Mouse (Mus musculus) B cell, adult 2 months (primary cell): ENCODE results near the gene Bri3.
A peak's percentile ranks its signal among the peaks of the same experiment; 100 is the strongest.
"Not testable (repeated sequence)": the region's sequence is repeated elsewhere in the genome, so short reads cannot be mapped to it uniquely, and the experiment has no call there.

Experiments used
- DNase-seq, 2 experiments: peaks; one replicate each; pipeline ENCODE4 v3.0.0; 2022

Bri3 gene

GRCm38 (mm10) chr5:144308929-144309328, 64.7 kb downstream of the Bri3 start:
- no peak for DNase-seq

DNA sequence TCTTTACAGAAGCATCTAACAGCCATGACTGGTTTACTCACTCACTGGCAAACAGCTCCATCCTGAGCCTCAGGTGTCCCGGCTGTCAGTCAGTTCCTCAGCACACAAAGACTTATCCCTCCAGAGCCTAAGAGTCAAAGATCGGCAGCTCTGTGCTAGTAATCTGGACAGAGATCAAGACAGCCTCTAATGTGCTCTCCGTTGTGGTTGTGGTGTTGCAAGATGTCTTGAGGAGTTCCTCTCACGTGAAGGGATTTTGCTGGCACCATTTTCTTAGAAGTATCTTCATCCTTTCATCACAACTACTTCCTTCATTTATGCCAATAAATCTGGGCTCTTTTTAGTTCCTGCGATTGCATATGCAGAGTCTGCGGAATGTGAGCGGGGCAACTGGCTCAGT, 67.9 kb downstream of the Bri3 start:
- no peak for DNase-seq

DNA sequence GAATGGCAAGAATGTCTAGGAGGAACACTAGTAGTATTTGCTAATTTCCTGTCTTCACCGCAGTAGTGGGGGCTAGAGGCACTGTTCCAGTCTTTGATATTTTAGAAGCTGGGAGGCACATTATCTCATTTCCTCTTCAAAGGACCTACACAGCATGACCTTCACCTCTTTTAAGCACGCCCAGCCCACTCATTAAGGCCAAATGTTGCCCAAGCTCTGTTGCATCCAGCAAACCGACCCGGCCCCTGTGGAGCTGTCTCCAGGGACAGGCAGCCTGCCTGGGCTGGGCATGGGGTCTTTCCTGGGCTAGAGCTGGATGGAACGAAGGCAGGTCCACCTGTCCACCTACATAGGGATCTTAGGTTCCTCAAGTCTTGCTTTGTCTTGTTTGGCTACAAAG, 69.1 kb downstream of the Bri3 start:
- DNase-seq, result peak in 1 of 2 experiments; percentile 7

DNA sequence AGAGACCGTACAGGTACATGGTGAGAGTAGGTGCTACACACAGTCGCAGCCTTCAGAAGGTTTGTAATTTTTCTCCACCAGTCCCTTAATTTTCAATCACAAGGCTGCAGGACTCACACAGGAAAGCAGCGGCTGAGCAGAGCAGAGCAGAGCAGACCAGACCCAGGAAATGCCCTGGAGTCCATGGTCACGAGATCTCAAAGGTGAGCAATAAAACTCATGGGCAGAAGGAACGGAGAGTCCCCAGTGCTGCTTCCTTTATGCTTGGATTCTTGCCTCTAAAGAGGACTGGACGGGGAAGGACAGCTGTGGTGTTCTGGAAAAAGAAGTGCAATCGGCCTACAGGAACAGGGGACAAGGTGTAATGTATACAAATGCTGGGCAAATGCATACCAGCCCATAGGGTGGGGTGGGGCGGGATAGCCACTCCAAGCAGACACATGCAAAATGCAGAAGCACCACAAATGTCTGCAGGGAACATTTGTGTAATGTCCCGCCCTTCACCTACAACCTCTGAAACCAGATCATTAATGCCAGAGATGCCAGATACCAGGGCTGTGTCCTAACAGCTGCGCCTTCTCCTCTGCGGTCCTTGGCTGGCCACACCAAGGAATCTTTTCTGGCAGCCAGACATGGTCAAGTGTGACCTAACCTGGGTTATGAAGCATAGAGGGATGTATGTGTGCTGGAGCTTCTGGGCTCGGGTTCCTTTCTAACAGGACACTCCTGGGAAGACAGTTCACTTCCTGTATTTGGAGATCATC, 70.7 kb downstream of the Bri3 start:
- DNase-seq, result no peak

DNA sequence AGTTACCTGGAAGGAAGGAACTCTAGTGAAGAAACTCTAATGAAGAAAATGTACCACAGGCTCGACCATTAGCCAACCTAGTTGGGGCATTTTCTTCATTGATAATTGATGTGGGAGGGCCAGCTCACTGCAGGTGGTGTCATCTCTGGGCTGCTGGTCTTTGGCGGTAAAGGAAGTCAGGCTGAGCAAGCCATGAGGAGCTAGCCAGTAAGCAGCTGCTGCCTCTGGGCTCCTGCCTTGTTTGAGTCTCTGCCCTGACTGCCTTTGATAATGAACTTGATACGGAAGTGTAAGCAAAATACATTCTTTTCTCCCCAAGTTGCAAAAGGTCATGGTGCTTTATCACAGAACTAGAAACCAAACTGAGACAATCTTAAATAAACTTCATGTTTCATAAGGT, 72.2 kb downstream of the Bri3 start:
- no peak for DNase-seq

DNA sequence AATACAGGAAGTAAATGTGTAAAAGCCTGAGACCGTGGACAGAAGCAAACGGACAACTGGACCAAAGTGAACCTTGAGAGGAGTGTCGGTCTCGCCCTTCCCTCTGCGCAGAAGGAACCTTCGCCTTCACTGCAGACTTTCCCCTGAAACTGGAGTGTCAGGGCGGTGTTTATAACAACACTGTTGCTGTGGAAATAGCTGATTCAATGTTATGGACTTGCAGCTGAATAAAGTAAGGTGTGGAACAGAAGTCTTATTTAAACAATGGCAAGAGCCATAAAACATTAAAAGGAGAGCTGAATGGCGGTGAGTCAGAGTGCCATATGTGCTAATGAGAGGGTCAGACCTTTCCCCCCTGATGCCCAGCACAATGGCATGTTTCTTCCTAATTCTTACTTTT, 73.2 kb downstream of the Bri3 start:
- no peak for DNase-seq

GRCm38 (mm10) chr5:144318286-144318685, 74.0 kb downstream of the Bri3 start:
- no peak for DNase-seq

DNA sequence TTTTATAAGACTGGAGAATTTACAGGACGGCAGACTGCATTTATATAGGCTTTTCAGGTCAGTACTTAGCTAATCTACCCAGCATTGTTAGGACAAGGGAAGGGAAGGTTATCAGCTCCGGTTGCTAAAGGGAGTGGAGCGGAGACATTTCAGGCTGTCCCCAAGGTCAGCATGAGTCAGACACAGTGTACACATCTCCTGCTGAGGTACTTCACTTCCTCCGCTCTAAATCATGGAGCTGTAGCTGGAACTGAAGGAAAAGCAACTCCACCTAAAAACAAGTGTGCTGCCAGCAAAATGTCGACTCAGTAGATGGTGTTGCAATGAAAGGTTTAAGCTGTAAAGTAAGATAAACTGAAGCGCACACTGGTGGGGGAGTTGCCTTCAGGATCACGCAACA, 77.4 kb downstream of the Bri3 start:
- no peak for DNase-seq

GRCm38 (mm10) chr5:144322717-144323116, 78.5 kb downstream of the Bri3 start:
- DNase-seq, result no peak

GRCm38 (mm10) chr5:144334010-144334409, 89.8 kb downstream of the Bri3 start:
- no peak for DNase-seq

DNA sequence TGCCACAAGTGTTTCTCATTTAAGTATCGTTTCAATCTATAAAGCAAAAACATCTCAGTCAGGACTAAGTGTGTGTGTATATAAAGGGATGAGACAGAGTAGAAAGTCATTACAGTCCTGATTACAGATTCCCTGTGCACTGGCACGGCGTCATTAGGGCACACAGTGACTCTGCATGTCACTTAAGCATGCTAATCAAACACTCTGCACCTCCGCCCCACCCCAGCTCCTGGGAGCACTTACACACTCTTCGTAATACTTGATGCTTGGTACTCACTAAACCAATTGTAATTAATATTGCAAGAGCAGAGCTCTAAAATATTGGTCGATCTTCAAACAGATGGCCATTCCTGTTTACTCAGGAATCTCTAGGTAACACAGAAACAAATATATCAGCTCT, 91.1 kb downstream of the Bri3 start:
- DNase-seq, result not testable (repeated sequence)

GRCm38 (mm10) chr5:144338787-144339186, 94.5 kb downstream of the Bri3 start:
- no peak for DNase-seq

DNA sequence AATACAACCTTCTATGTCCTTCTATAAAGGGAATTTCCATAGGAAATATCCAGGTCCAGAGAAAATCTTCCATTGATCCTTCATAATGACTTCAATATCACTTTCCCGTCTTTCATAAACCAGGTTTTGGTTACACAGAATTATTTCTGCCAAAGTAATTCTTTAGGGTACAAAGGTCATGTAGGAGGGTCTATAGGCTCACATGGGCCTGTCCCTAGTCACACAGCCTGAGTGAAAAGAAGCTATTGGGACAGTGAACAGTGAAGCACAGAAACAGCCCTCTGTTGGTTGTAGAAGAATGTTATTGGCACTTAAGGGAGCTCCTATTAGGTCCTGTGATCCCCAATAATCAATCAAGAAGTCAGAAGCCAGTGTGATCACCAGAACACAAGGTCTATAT, 96.8 kb downstream of the Bri3 start:
- no peak for DNase-seq

- DNase-seq, result peak in 1 of 2 experiments; percentile 9
Observed at GRCm38 (mm10) chr5:144344592-144344991, 100.4 kb downstream of the Bri3 start.

- DNase-seq, result no peak
Observed at GRCm38 (mm10) chr5:144351185-144351584, 106.9 kb downstream of the Bri3 start.

DNA sequence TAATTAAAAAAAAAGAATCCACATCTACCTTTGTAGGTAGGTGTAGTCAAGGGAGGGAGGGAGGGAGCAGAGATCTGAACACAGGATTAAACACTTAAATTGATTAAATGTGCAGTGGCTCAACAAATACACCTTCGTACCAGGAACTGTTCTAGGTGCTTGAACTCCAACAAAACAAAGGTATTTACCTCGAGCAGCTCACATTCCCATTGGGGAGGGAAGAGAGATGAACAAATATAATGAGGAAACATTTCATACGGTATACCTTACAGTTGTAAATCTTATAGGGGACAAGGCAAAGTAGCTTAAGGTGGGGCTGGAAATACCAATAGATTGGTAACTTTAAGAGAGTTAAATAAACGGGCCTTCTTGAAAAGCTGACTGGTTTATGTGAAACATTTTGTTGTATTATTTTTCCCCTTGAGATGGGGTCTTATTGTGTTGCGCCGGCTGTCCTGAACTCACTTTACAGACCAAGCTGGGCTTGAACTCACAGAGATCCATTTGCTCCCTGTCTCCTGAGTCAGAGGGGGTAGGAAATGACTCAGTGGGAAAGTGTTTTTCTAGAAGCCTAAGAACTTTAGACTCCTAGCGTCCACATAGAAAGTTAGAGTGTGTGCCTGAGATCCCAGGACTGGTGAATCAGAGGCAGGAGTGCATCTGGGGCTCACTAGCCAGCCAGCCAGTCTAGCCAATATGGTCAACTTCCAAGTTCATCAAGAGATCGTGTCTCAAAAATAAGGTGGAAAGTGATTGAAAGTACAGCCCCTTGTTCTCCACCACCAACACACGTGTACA, 108.2 kb downstream of the Bri3 start:
- no peak for DNase-seq

GRCm38 (mm10) chr5:144356776-144357455, 112.7 kb downstream of the Bri3 start:
- no peak for DNase-seq

- no peak for DNase-seq
Observed at GRCm38 (mm10) chr5:144357551-144357880, 113.3 kb downstream of the Bri3 start.

- peak; percentile 90 to 91 for DNase-seq
Observed at GRCm38 (mm10) chr5:144357881-144358591, 113.8 kb downstream of the Bri3 start, which contains the start of gene Baiap2l1. Gene Baiap2l1 (minus strand): TSS chr5:144358112.

GRCm38 (mm10) chr5:144358592-144358917, 114.3 kb downstream of the Bri3 start:
- DNase-seq, result no peak

DNA sequence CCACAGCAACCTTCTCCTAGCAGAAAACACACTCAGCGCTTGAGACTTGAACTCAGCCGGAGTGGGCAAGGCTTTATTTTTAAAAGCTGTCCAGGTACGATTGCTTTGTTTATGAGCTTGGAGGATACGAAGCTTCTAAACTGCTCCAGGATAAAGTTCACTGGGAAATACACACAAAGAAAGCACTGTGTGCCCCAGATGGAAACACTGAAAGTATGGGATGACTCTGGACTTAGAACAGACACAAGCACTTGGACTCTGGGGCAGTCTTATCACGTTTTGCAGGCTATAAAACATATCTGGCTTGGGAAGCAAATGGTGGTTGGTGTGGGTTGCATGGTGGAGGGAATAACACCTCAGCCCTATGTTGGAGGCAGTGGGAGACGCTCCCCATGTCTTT, 115.6 kb downstream of the Bri3 start:
- DNase-seq, result no peak

DNA sequence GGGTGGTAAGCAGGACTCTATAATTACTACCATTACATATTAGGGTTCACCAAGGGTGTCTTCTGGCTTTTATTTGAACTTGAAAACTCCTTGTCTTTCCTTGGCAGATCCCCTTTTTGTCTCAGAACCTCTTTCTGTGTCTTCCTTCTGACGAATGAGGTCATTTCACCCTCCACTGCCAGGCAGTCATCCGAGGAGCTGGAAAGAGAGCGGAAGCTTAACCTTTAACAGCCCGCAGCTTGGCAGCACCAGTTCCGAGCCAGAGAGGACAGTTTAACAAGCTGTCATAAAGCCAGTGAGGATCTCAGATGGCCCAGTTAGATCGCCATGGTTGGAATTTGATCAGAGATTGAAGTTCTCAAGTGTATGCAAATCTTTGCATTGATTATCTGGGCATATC, 116.1 kb downstream of the Bri3 start:
- no peak for DNase-seq

- no peak for DNase-seq
Observed at GRCm38 (mm10) chr5:144364680-144365357, 120.6 kb downstream of the Bri3 start.
